Mouse (Mus musculus) MEL (cell line): ENCODE results near the gene Ostm1. TPM values are rescaled to one million over a fixed set of nuclear protein-coding genes. Genes with fewer than 3 reads are reported as not detected.

Experiments used
- DNase-seq: peaks from one replicate; pipeline ENCODE4 v3.0.0; 2011; ENCODE audit warnings: low read depth, low spot score
- H3K27ac ChIP-seq: 2 replicates; pipeline ENCODE4 v1.5.1; 2012; ENCODE audit warnings: low read depth, mild to moderate bottlenecking, control low read depth, low read length, moderate library complexity; ENCODE audit not compliant: control insufficient read depth
- H3K27me3 ChIP-seq, 2 experiments: fragments of 150-350 bp in 1 of 2; sonication (generic) in 1 of 2; 2 replicates each; pipeline ENCODE4 v1.6.1; 2012; ENCODE audit warnings: low read length in 2 of 2, mild to moderate bottlenecking in 2 of 2, improper control_type of control experiment in 1 of 2, moderate library complexity in 1 of 2; ENCODE audit not compliant: insufficient read depth in 2 of 2, control insufficient read depth in 1 of 2
- H3K36me3 ChIP-seq, 2 experiments: 2 replicates each; pipeline ENCODE4 v1.6.1; 2012 to 2014; ENCODE audit warnings: low read length in 2 of 2, improper control_type of control experiment in 1 of 2, inconsistent platforms in 1 of 2, mild to moderate bottlenecking in 1 of 2; ENCODE audit not compliant: insufficient read depth in 2 of 2, control insufficient read depth in 1 of 2
- H3K4me1 ChIP-seq, 2 experiments: fragments of 150-350 bp in 1 of 2; sonication (generic) in 1 of 2; 2 replicates each; pipeline ENCODE4 v1.6.1; 2012; ENCODE audit warnings: low read length in 2 of 2, improper control_type of control experiment in 1 of 2, mild to moderate bottlenecking in 1 of 2; ENCODE audit not compliant: insufficient read depth in 2 of 2, control insufficient read depth in 1 of 2
- H3K4me3 ChIP-seq, 2 experiments: fragments of 150-350 bp in 1 of 2; sonication (generic) in 1 of 2; 2 replicates each; pipeline ENCODE4 v1.5.1; 2012; ENCODE audit warnings: low read depth in 2 of 2, low read length in 2 of 2, mild to moderate bottlenecking in 2 of 2, moderate library complexity in 2 of 2, control low read depth in 1 of 2, improper control_type of control experiment in 1 of 2; ENCODE audit not compliant: control insufficient read depth in 1 of 2, insufficient read depth in 1 of 2
- H3K79me2 ChIP-seq: 2 replicates; pipeline ENCODE4 v1.6.1; 2012; ENCODE audit warnings: mild to moderate bottlenecking, low read length, moderate library complexity; ENCODE audit not compliant: control insufficient read depth, poor library complexity, insufficient read depth
- H3K9ac ChIP-seq: 2 replicates; pipeline ENCODE4 v1.6.1; 2012; ENCODE audit warnings: low read depth, mild to moderate bottlenecking, control low read depth, low read length, moderate library complexity; ENCODE audit not compliant: control insufficient read depth, poor library complexity, severe bottlenecking
- H3K9me3 ChIP-seq: fragments of 150-350 bp; sonication (generic); replicated peaks from 2 replicates; pipeline ENCODE4 v1.6.1; 2012; ENCODE audit warnings: mild to moderate bottlenecking, low read length, improper control_type of control experiment, moderate library complexity; ENCODE audit not compliant: insufficient read depth
- CHD2 ChIP-seq: IDR thresholded peaks from 2 replicates; pipeline ENCODE4 v1.6.1; 2011; ENCODE audit warnings: low read length, improper control_type of control experiment
- CTCF ChIP-seq, 3 experiments: IDR thresholded peaks in 2 of 3; conservative IDR thresholded peaks in 1 of 3; 2 replicates each; pipeline ENCODE4 v1.5.1; 2011 to 2012; ENCODE audit warnings: low read length in 3 of 3, low read depth in 2 of 3, mild to moderate bottlenecking in 2 of 3, improper control_type of control experiment in 1 of 3, inconsistent platforms in 1 of 3, mixed read lengths in 1 of 3, moderate library complexity in 1 of 3; ENCODE audit not compliant: control insufficient read depth in 1 of 3, insufficient read depth in 1 of 3, poor library complexity in 1 of 3, severe bottlenecking in 1 of 3
- E2F4 ChIP-seq: IDR thresholded peaks from 2 replicates; pipeline ENCODE4 v1.6.1; 2011; ENCODE audit warnings: low read depth, low read length, improper control_type of control experiment, borderline replicate concordance
- ELF1 ChIP-seq: IDR thresholded peaks from 2 replicates; pipeline ENCODE4 v1.6.1; 2014; ENCODE audit warnings: low read depth, mild to moderate bottlenecking, inconsistent platforms, low read length, improper control_type of control experiment, moderate library complexity
- EP300 ChIP-seq, 2 experiments: IDR thresholded peaks; 2 replicates each; pipeline ENCODE4 v1.6.1; 2011; ENCODE audit warnings: improper control_type of control experiment in 2 of 2, low read length in 2 of 2, low read depth in 1 of 2, mild to moderate bottlenecking in 1 of 2
- ETS1 ChIP-seq: IDR thresholded peaks from 2 replicates; pipeline ENCODE4 v1.6.1; 2012; ENCODE audit warnings: low read depth, mild to moderate bottlenecking, inconsistent platforms, low read length, improper control_type of control experiment, moderate library complexity
- HCFC1 ChIP-seq: IDR thresholded peaks from 2 replicates; pipeline ENCODE4 v1.6.1; 2012; ENCODE audit warnings: low read depth, mild to moderate bottlenecking, inconsistent platforms, low read length, improper control_type of control experiment, moderate library complexity
- KAT2A ChIP-seq: conservative IDR thresholded peaks from 2 replicates; pipeline ENCODE4 v1.6.1; 2012; ENCODE audit warnings: low read depth, low read length, improper control_type of control experiment, inconsistent platforms
- MXI1 ChIP-seq: IDR thresholded peaks from 2 replicates; pipeline ENCODE4 v1.6.1; 2011; ENCODE audit warnings: mild to moderate bottlenecking, low read depth, low read length, improper control_type of control experiment
- MYB ChIP-seq: IDR thresholded peaks from 2 replicates; pipeline ENCODE4 v1.6.1; 2011; ENCODE audit warnings: mild to moderate bottlenecking, low read depth, low read length, improper control_type of control experiment
- MYC ChIP-seq: IDR thresholded peaks from 2 replicates; pipeline ENCODE4 v1.6.1; 2011; ENCODE audit warnings: low read depth, mild to moderate bottlenecking, low read length, improper control_type of control experiment, moderate library complexity
- NELFE ChIP-seq: IDR thresholded peaks from 2 replicates; pipeline ENCODE4 v1.6.1; 2011; ENCODE audit warnings: low read depth, low read length, improper control_type of control experiment
- POLR2AphosphoS2 ChIP-seq: IDR thresholded peaks from 2 replicates; pipeline ENCODE4 v1.6.1; 2011; ENCODE audit warnings: low read length, improper control_type of control experiment
- POLR2AphosphoS5 ChIP-seq: IDR thresholded peaks from 2 replicates; pipeline ENCODE4 v1.6.1; 2012; ENCODE audit warnings: low read depth, borderline replicate concordance, mild to moderate bottlenecking, inconsistent platforms, low read length, moderate library complexity, mixed read lengths
- RAD21 ChIP-seq: IDR thresholded peaks from 2 replicates; pipeline ENCODE4 v1.6.1; 2011; ENCODE audit warnings: mild to moderate bottlenecking, low read depth, low read length, improper control_type of control experiment
- SMC3 ChIP-seq: IDR thresholded peaks from 2 replicates; pipeline ENCODE4 v1.6.1; 2011; ENCODE audit warnings: low read depth, low read length, improper control_type of control experiment
- TAL1 ChIP-seq: IDR thresholded peaks from 2 replicates; pipeline ENCODE4 v1.6.1; 2012; ENCODE audit warnings: mild to moderate bottlenecking, inconsistent platforms, low read length, moderate library complexity, mixed read lengths
- TBP ChIP-seq: IDR thresholded peaks from 2 replicates; pipeline ENCODE4 v1.8.0; 2011; ENCODE audit warnings: low read depth, low read length, improper control_type of control experiment
- TCF12 ChIP-seq: IDR thresholded peaks from 2 replicates; pipeline ENCODE4 v1.6.1; 2014; ENCODE audit warnings: low read depth, mild to moderate bottlenecking, inconsistent platforms, low read length, improper control_type of control experiment, moderate library complexity
- UBTF ChIP-seq: IDR thresholded peaks from 2 replicates; pipeline ENCODE4 v1.6.1; 2012; ENCODE audit warnings: low read depth, mild to moderate bottlenecking, inconsistent platforms, low read length, improper control_type of control experiment, moderate library complexity, borderline replicate concordance; ENCODE audit not compliant: insufficient read depth
- USF1 ChIP-seq: IDR thresholded peaks from 2 replicates; pipeline ENCODE4 v1.6.1; 2014; ENCODE audit warnings: low read depth, mild to moderate bottlenecking, inconsistent platforms, low read length, improper control_type of control experiment, moderate library complexity
- ZC3H11A ChIP-seq: IDR thresholded peaks from 2 replicates; pipeline ENCODE4 v1.6.1; 2012; ENCODE audit warnings: low read depth, mild to moderate bottlenecking, inconsistent platforms, low read length, improper control_type of control experiment
- ZMIZ1 ChIP-seq: IDR thresholded peaks from 2 replicates; pipeline ENCODE4 v1.6.1; 2012; ENCODE audit warnings: low read depth, mild to moderate bottlenecking, inconsistent platforms, low read length, improper control_type of control experiment, moderate library complexity
- polyA plus RNA-seq, 2 experiments: library from polyadenylated mRNA; stranded (reverse) in 1 of 2; unstranded in 1 of 2; fragments of >175 nt in 1 of 2; fragments of >200 nt in 1 of 2; gene quantifications; 2 replicates each; pipeline versions ENCODE4 v1.2.1 to v1.2.4; 2012; ENCODE audit warnings: low replicate concordance in 2 of 2, low read depth in 1 of 2; ENCODE audit not compliant: insufficient read length in 2 of 2, insufficient read depth in 1 of 2, missing spikeins in 1 of 2
- total RNA-seq: library from RNA; depleted of rRNA; stranded (reverse); fragments of 300-350 nt; gene quantifications from 2 replicates; pipeline ENCODE4 v1.2.3, GENCODE M21; 2012

Ostm1 gene
- total and polyA plus RNA-seq, 3 experiments: 13.9 to 17.5 TPM; not detected in 1

- no peaks in the 10 kb centered on the region; a peak in 1 of 4 replicates for H3K27me3 ChIP-seq
- peaks cover 0 to 7% of the 10 kb centered on the region in 2 experiments; a peak in 2 of 4 replicates for H3K36me3 ChIP-seq
- H3K79me2 ChIP-seq: peaks cover 11% of the 10 kb centered on the region
- H3K27ac ChIP-seq: no peak overlapping the region
- no peak for TF ChIP-seq UBTF
- no peak for TF ChIP-seq USF1
- no peak for TF ChIP-seq POLR2AphosphoS5
- no peak for TF ChIP-seq RAD21
- TF ChIP-seq MYC: no peak
- no peak for TF ChIP-seq ZC3H11A
- no peak for TF ChIP-seq ETS1
- TF ChIP-seq TAL1: no peak
- TF ChIP-seq POLR2AphosphoS2: no peak
- no peak for TF ChIP-seq E2F4
- no peak for TF ChIP-seq ZMIZ1
- H3K4me3 ChIP-seq: no peak overlapping the region
- no peaks in the 10 kb centered on the region for H3K9me3 ChIP-seq
- peaks cover 2 to 4% of the 10 kb centered on the region in 2 experiments; a peak in 3 of 4 replicates for H3K4me1 ChIP-seq
- no peak for DNase-seq
- no peak overlapping the region for H3K9ac ChIP-seq
These were observed 91.9 kb downstream of the Ostm1 start for GRCm38 (mm10) chr10:42675571-42675970.

GRCm38 (mm10) chr10:42678331-42678730 is 94.7 kb downstream of the Ostm1 start:
- peaks cover 13% of the 10 kb centered on the region for H3K79me2 ChIP-seq
- TF ChIP-seq TAL1 (peak; percentile 29), NELFE (no peak)

GRCm38 (mm10) chr10:42678755-42679364 is 95.2 kb downstream of the Ostm1 start:
- H3K27me3 ChIP-seq: no peaks in the 10 kb centered on the region
- peaks cover 13% of the 10 kb centered on the region for H3K79me2 ChIP-seq
- peak overlapping the region; percentile 51 for H3K27ac ChIP-seq
- peaks cover 2 to 6% of the 10 kb centered on the region in 2 experiments; a peak in 3 of 4 replicates for H3K4me1 ChIP-seq
- H3K9me3 ChIP-seq: no peaks in the 10 kb centered on the region
- H3K9ac ChIP-seq: peak overlapping the region; percentile 84
- H3K4me3 ChIP-seq: peak overlapping the region; percentile 84 to 90
- DNase-seq: peak; percentile 95
- H3K36me3 ChIP-seq: peaks cover 0 to 7% of the 10 kb centered on the region in 2 experiments; a peak in 2 of 4 replicates
- no peak for TF ChIP-seq POLR2AphosphoS5
- no peak for TF ChIP-seq MYC
- TF ChIP-seq UBTF: 0 out of 2 replicates have a peak, but pooled peaks have one; percentile 86
- TF ChIP-seq ELF1: peak; percentile 97
- no peak; the same call in 1 of the 2 replicates for TF ChIP-seq TCF12
- TF ChIP-seq KAT2A: no peak; the same call in 1 of the 2 replicates
- TF ChIP-seq CTCF (IDR thresholded peaks at IDR 0.05 in 2 of 3, conservative IDR thresholded peaks at IDR 0.05 in 1 of 3; ENCODE audit: control insufficient read depth in 1 of 3, insufficient read depth in 1 of 3, low read depth in 2 of 3, low read length in 3 of 3, poor library complexity in 1 of 3, severe bottlenecking in 1 of 3): no peak
- no peak for TF ChIP-seq TAL1
- peak; percentile 90 for TF ChIP-seq POLR2AphosphoS2
- no peak for TF ChIP-seq RAD21
- TF ChIP-seq ZC3H11A: no peak
- TF ChIP-seq HCFC1: peak; percentile 78
- TF ChIP-seq MXI1: peak; percentile 92
- TF ChIP-seq TBP: 0 out of 2 replicates have a peak, but pooled peaks have one; percentile 66
- no peak for TF ChIP-seq MYB
- TF ChIP-seq SMC3: no peak
- TF ChIP-seq E2F4: peak; percentile 49; the same call in 1 of the 2 replicates
- TF ChIP-seq ETS1: peak; percentile 61; the same call in 1 of the 2 replicates
- TF ChIP-seq EP300 (IDR thresholded peaks at IDR 0.05; ENCODE audit: low read depth in 1 of 2, low read length in 2 of 2): no peak
- TF ChIP-seq CHD2: no peak

More at GRCm38 (mm10) chr10:42678331-42678730, 94.7 kb downstream of the Ostm1 start:
- no peaks in the 10 kb centered on the region; a peak in 1 of 4 replicates for H3K27me3 ChIP-seq
- peak overlapping the region; percentile 70 for H3K9ac ChIP-seq
- DNase-seq: no peak
- H3K4me3 ChIP-seq: peak overlapping the region; percentile 84
- peaks cover 2 to 6% of the 10 kb centered on the region in 2 experiments; a peak in 3 of 4 replicates for H3K4me1 ChIP-seq
- H3K9me3 ChIP-seq: no peaks in the 10 kb centered on the region
- H3K27ac ChIP-seq: peak overlapping the region; percentile 34; the same call in 1 of the 2 replicates
- H3K36me3 ChIP-seq: peaks cover 0 to 7% of the 10 kb centered on the region in 2 experiments; a peak in 2 of 4 replicates
